Mouse (Mus musculus): ENCODE measurements around the gene Fsd2. TPM values are rescaled to one million over a fixed set of nuclear protein-coding genes. Genes with fewer than 3 reads are reported as not detected.

Fsd2 gene
- polyA plus RNA-seq, 1 experiment from 2014 or later, result 70.2 TPM

- Histone ChIP-seq H3K4me2 (no peak overlapping the region), H3K36me3 (peaks cover 79% of the 10 kb centered on the region), H3K4me3 (no peak overlapping the region), H3K9me3 (replicated peaks) (no peaks in the 10 kb centered on the region), H3K9ac (no peak overlapping the region), H3K4me1 (replicated peaks) (no peaks in the 10 kb centered on the region), H3K27me3 (no peaks in the 10 kb centered on the region), H3K27ac (no peak overlapping the region)
- ATAC-seq (replicated peaks; ENCODE audit: insufficient number of reproducible peaks, insufficient read depth, low FRiP score, low read depth), result no peak
- 36% methylated on average over 2 of the region's 2 CpGs for WGBS
Observed at GRCm38 (mm10) chr7:81539565-81539964, 27.2 kb downstream of the Fsd2 start.

DNA sequence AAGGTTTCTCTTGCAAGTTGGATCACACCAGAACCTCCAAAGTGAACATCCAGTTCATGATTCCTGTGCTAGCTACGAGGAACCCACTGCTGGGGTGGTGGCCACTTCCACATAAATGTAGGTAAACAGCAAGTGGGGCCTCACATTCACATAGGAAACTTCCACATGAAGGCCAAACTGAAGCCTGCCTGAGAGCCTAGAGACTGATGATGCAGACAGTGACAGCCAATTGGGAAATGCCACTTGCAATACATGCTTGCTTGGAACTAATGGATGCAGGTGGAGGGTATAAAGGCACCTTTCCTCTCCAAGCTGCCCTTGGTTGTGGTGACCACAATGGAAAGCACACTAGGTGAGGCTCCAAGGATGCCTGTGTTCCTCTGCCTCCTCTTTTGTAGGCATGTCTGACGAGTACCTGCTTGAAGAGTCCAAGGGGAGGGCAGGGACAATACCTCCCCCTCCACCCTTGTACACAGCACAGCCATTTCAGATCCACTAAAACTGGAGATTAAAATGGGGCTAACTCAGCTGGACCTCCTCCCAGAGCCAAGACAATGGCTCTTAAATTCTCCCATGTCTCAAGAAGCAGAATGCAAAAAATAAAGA is 28.6 kb downstream of the Fsd2 start:
- no peak for ATAC-seq (replicated peaks; ENCODE audit: insufficient number of reproducible peaks, insufficient read depth, low FRiP score, low read depth)
- peaks cover 82% of the 10 kb centered on the region for H3K36me3 ChIP-seq
- H3K9ac ChIP-seq, result no peak overlapping the region
- no peaks in the 10 kb centered on the region for H3K27me3 ChIP-seq
- no peak overlapping the region for H3K27ac ChIP-seq
- H3K4me1 ChIP-seq (replicated peaks), result no peaks in the 10 kb centered on the region
- no peak overlapping the region for H3K4me2 ChIP-seq
- WGBS, result 81% methylated on average over 2 of the region's 2 CpGs
- H3K4me3 ChIP-seq, result no peak overlapping the region
- H3K9me3 ChIP-seq (replicated peaks), result no peaks in the 10 kb centered on the region

DNA sequence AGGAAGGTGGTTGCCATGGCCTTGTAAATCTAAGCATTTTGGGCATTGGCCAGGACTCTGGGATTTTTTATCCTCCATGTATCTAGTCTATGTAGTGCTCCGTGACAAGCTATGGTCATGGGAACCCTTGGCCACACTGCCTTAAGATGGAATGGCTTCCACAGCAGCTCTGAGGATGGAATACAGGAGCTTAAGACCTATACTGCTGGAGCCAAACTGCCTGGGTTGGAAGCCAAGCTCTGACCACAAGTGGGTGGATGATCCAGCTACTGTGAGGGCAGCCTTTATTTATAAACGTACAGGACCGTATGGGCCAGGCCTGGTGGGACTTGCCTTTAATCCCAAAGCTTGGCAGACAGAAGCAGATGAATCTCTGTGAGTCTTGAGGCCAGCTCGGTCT is 30.3 kb downstream of the Fsd2 start:
- no peak overlapping the region for H3K9ac ChIP-seq
- H3K27me3 ChIP-seq, result no peaks in the 10 kb centered on the region
- no peaks in the 10 kb centered on the region for H3K4me1 ChIP-seq (replicated peaks)
- no peak for ATAC-seq (replicated peaks; ENCODE audit: insufficient number of reproducible peaks, insufficient read depth, low FRiP score, low read depth)
- no peaks in the 10 kb centered on the region for H3K9me3 ChIP-seq (replicated peaks)
- H3K36me3 ChIP-seq, result peaks cover 87% of the 10 kb centered on the region
- no peak overlapping the region for H3K4me3 ChIP-seq
- WGBS, result 80% methylated on average over 4 of the region's 4 CpGs
- H3K27ac ChIP-seq, result no peak overlapping the region
- no peak overlapping the region for H3K4me2 ChIP-seq

DNA sequence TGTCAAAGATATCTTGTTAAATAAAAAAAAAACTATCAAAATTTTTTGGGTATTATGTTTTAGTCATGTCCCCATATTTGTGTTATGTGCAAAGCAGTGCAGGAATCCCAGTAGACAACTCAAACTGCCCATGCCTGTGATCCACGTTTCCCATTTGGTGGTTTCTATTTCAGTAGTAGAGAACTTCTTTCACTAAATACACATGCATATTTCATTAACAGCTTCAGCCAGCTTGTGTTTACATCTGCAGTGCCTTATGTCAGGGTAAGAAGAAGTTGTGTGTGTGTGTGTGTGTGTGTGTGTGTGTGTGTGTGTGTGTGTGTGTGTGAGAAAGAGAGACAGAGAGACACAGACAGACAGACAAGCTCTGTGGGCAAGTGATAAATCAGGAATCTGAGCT is 35.3 kb downstream of the Fsd2 start:
- H3K4me2 ChIP-seq, result no peak overlapping the region
- no peak overlapping the region for H3K27ac ChIP-seq
- 72% methylated on average over 1 of the region's 1 CpGs for WGBS
- peaks cover 82% of the 10 kb centered on the region for H3K36me3 ChIP-seq
- H3K9ac ChIP-seq, result no peak overlapping the region
- no peak overlapping the region for H3K4me3 ChIP-seq
- H3K27me3 ChIP-seq, result no peaks in the 10 kb centered on the region
- H3K9me3 ChIP-seq (replicated peaks), result no peaks in the 10 kb centered on the region
- H3K4me1 ChIP-seq (replicated peaks), result no peaks in the 10 kb centered on the region
- ATAC-seq (replicated peaks; ENCODE audit: insufficient number of reproducible peaks, insufficient read depth, low FRiP score, low read depth), result no peak

DNA sequence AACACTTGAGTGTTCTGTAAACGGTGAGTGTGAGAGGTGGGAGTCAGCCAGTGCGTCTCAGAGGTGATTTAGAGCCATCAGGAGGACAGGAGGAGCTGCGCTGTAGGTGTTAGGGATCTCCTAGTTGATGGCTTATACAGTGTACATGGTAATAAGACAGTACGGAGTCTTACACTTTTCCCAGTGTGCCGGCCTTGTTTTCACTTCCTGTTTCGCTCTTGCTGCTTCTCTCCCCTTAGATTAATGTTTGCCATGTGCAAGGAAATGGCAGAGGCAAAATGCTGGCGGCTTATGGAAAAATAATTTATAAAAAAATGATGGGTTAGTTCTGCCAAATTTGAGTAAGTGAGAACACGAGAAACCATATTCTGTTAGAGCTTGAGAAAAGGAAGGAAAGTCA is 37.8 kb downstream of the Fsd2 start:
- Histone ChIP-seq H3K27ac (no peak overlapping the region), H3K36me3 (peaks cover 56% of the 10 kb centered on the region), H3K4me2 (no peak overlapping the region), H3K9me3 (replicated peaks) (no peaks in the 10 kb centered on the region), H3K9ac (no peak overlapping the region), H3K27me3 (no peaks in the 10 kb centered on the region), H3K4me1 (replicated peaks) (peaks cover 11% of the 10 kb centered on the region), H3K4me3 (no peak overlapping the region)
- 89% methylated on average over 8 of the region's 8 CpGs for WGBS
- ATAC-seq (replicated peaks; ENCODE audit: insufficient number of reproducible peaks, insufficient read depth, low FRiP score, low read depth), result no peak

- Histone ChIP-seq H3K27ac (peak overlapping the region; percentile 97), H3K9me3 (replicated peaks) (no peaks in the 10 kb centered on the region), H3K4me3 (peak overlapping the region; percentile 71), H3K4me2 (peak overlapping the region; percentile 63), H3K4me1 (replicated peaks) (peaks cover 16% of the 10 kb centered on the region), H3K27me3 (no peaks in the 10 kb centered on the region), H3K9ac (peak overlapping the region; percentile 76), H3K36me3 (peaks cover 6% of the 10 kb centered on the region; the same call in 1 of the 2 replicates)
- ATAC-seq (replicated peaks; ENCODE audit: insufficient number of reproducible peaks, insufficient read depth, low FRiP score, low read depth), result no peak
- 6% methylated on average over 13 of the region's 13 CpGs for WGBS
Observed at GRCm38 (mm10) chr7:81523663-81524017, 43.1 kb downstream of the Fsd2 start.

DNA sequence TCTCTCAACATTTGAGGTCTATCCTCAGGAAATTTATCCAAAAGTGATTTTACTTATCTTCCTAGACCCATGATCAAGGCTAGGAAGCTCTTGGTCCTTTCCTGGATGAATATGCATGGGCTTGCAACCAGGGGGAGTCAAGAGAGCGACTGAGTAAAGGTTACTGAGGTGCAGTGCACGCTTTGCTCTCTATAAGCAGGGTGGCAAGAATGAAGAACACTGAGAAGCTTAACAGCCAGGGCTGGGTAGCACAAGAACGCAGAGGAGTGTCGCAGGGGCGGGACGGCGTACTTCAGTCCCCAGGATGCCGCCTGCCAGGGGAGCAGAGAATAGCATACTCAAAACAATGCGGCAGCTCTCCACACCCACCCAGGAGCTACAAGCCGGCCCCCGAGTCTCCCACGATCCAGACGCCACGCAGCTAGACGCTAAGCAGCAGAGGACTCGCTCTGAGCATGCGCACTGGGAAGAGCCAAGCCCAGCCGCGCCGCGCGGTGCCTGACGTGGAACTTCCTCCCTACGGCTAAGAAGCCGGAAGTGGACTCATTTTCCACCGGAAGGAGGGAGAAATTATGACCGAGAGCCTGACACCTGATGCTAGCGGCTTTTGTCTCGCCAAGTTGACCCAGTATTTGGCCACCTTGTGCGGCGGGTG is 43.6 kb downstream of the Fsd2 start:
- Histone ChIP-seq H3K4me1 (replicated peaks) (peaks cover 16% of the 10 kb centered on the region), H3K9ac (peak overlapping the region; percentile 76), H3K27me3 (no peaks in the 10 kb centered on the region), H3K27ac (peak overlapping the region; percentile 97), H3K9me3 (replicated peaks) (no peaks in the 10 kb centered on the region), H3K36me3 (peaks cover 3% of the 10 kb centered on the region; the same call in 1 of the 2 replicates), H3K4me2 (peak overlapping the region; percentile 63), H3K4me3 (peak overlapping the region; percentile 71)
- ATAC-seq (replicated peaks; ENCODE audit: insufficient number of reproducible peaks, insufficient read depth, low FRiP score, low read depth), result peak; percentile 96
- under 1% methylated on average over 31 of the region's 31 CpGs for WGBS

GRCm38 (mm10) chr7:81516154-81517030 is 50.4 kb downstream of the Fsd2 start:
- Histone ChIP-seq H3K27me3 (peaks cover 3% of the 10 kb centered on the region), H3K36me3 (no peaks in the 10 kb centered on the region), H3K9ac (no peak overlapping the region), H3K9me3 (replicated peaks) (no peaks in the 10 kb centered on the region), H3K4me1 (replicated peaks) (no peaks in the 10 kb centered on the region), H3K27ac (no peak overlapping the region), H3K4me3 (no peak overlapping the region), H3K4me2 (no peak overlapping the region)
- WGBS, result 62% methylated on average over 6 of the region's 6 CpGs
- ATAC-seq (replicated peaks; ENCODE audit: insufficient number of reproducible peaks, insufficient read depth, low FRiP score, low read depth), result no peak

GRCm38 (mm10) chr7:81514906-81515590 is 51.7 kb downstream of the Fsd2 start:
- H3K27ac ChIP-seq, result no peak overlapping the region
- H3K4me3 ChIP-seq, result no peak overlapping the region
- peaks cover 3% of the 10 kb centered on the region for H3K27me3 ChIP-seq
- H3K4me1 ChIP-seq (replicated peaks), result no peaks in the 10 kb centered on the region
- no peak overlapping the region for H3K4me2 ChIP-seq
- no peaks in the 10 kb centered on the region for H3K9me3 ChIP-seq (replicated peaks)
- WGBS, result 47% methylated on average over 13 of the region's 13 CpGs
- H3K9ac ChIP-seq, result no peak overlapping the region
- no peak for ATAC-seq (replicated peaks; ENCODE audit: insufficient number of reproducible peaks, insufficient read depth, low FRiP score, low read depth)
- H3K36me3 ChIP-seq, result no peaks in the 10 kb centered on the region

DNA sequence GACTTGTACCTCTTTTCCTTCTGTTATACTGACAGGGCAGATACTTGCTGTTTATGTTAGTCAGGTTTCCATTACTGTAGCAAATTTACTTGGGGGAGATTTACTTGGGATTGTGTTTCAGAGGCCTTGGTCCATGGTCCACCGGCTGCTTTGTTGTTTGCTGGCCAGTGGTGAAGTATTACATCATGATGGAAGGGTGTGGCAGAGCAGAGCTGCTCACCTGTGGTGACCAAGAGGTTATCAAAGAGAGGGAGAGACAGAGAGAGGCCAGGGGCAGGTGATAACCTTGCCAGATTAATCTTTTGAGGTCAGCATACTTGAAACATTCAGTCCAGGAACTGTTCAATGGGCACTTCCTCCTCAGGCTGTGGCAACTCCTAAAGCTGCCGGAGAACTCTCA is 65.7 kb downstream of the Fsd2 start:
- Histone ChIP-seq H3K4me2 (no peak overlapping the region), H3K4me3 (no peak overlapping the region), H3K27me3 (peaks cover 18% of the 10 kb centered on the region), H3K27ac (no peak overlapping the region), H3K4me1 (replicated peaks) (no peaks in the 10 kb centered on the region), H3K36me3 (no peaks in the 10 kb centered on the region), H3K9me3 (replicated peaks) (no peaks in the 10 kb centered on the region), H3K9ac (no peak overlapping the region)
- ATAC-seq (replicated peaks; ENCODE audit: insufficient number of reproducible peaks, insufficient read depth, low FRiP score, low read depth), result no peak
- 76% methylated on average over 2 of the region's 2 CpGs for WGBS

- 46% methylated on average over 7 of the region's 7 CpGs for WGBS
- Histone ChIP-seq H3K27ac (no peak within 1 kb of the TSS), H3K9me3 (replicated peaks) (no peaks in the 10 kb centered on the region), H3K36me3 (no peaks in the 10 kb centered on the region), H3K4me1 (replicated peaks) (peaks cover 6% of the 10 kb centered on the region), H3K4me3 (no peak within 1 kb of the TSS), H3K9ac (no peak within 1 kb of the TSS), H3K4me2 (no peak within 1 kb of the TSS), H3K27me3 (peaks cover 44% of the 10 kb centered on the region)
- ATAC-seq (replicated peaks; ENCODE audit: insufficient number of reproducible peaks, insufficient read depth, low FRiP score, low read depth), result no peak
Observed at GRCm38 (mm10) chr7:81498181-81498580, 68.6 kb downstream of the Fsd2 start, which contains the start of gene BC048679. BC048679 (minus strand) TSS chr7:81498281.
